Comparison of ENCODE assay signal across 12 mouse cellular contexts in the genomic region with DNA sequence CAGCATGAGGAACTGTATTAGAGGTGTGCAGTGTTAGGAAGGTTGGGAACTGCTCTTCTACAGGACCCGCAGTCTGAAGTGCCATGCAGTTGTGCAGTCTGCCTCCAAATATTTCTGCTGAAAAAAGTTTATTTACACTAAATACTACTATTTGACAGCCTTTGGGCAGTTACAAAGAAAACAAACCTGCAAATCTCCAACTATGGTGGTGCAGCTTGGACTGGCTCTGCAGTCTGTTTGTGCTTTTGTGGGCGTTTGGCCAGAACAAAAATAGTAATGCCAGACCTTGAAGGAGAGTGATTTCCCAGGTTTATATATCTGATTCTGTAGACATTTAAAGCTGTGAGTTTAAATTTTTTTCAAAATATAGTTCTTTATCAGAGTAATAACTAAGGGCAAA. TPM values are rescaled to one million over a fixed set of nuclear protein-coding genes. Genes with fewer than 3 reads are reported as not detected.
DNase-seq lines count a peak whose midpoint lies in the region; ATAC-seq and TF ChIP-seq lines count a peak whose summit lies in the region.
"Had no signal": no experiment of that assay in that cellular context is flagged by ENCODE, and none has a peak within 500 bp of the region (broad histone marks: within the 10 kb centered on the region; RNA-seq: fewer than 3 reads in every experiment).

No protein-coding gene starts in this region.

- DNase-seq in adrenal gland, postnatal 14 days: peak; percentile 48
- DNase-seq in adrenal gland, postnatal 25 days: no peak
- DNase-seq in kidney, adult 2 months: peak; percentile 53
- DNase-seq in kidney, adult 18-20 months: no peak
- DNase-seq in adipocyte (ENCODE audit: low spot score): peak; percentile 28
- no peak for DNase-seq in neural tube, embryonic 10.5 days (ENCODE audit: extremely low spot score, low spot score)
- no peak for DNase-seq in hindbrain, embryonic 10.5 days (ENCODE audit: low spot score)
- DNase-seq: forebrain, postnatal 0 days had no signal

- TF ChIP-seq POLR2A in kidney, adult 2 months (IDR thresholded peaks at IDR 0.05; ENCODE audit: low read depth, low read length): no peak

- no peak overlapping the region for H3K27ac ChIP-seq in kidney, adult 2 months (ENCODE audit: insufficient read depth, low read depth, low read length)
- peak overlapping the region; percentile 79 for H3K27ac ChIP-seq in heart, embryonic 16.5 days (ENCODE audit: low read length)
- no peak overlapping the region for H3K27ac ChIP-seq in hindbrain, embryonic 10.5 days
- H3K27ac ChIP-seq: embryonic facial prominence, embryonic 12.5 days; hindbrain, embryonic 13.5 days had no signal

- H3K9me3 ChIP-seq in heart, embryonic 16.5 days (replicated peaks; ENCODE audit: control insufficient read depth, low read length): no peaks in the 10 kb centered on the region
- no peaks in the 10 kb centered on the region for H3K9me3 ChIP-seq in hindbrain, embryonic 10.5 days
- H3K9me3 ChIP-seq: embryonic facial prominence, embryonic 12.5 days; hindbrain, embryonic 13.5 days had no signal

- no peak for TF ChIP-seq CTCF in kidney, adult 2 months (conservative IDR thresholded peaks at IDR 0.05; ENCODE audit: insufficient read depth, insufficient read length, low read depth, low read length)

- peak overlapping the region; percentile 8 for H3K4me2 ChIP-seq in heart, embryonic 16.5 days (ENCODE audit: low read depth, low read length)
- H3K4me2 ChIP-seq: embryonic facial prominence, embryonic 12.5 days; hindbrain, embryonic 13.5 days had no signal

- no peak overlapping the region for H3K4me3 ChIP-seq in kidney, adult 2 months (ENCODE audit: insufficient read depth, low read depth, low read length)
- no peak overlapping the region for H3K4me3 ChIP-seq in heart, embryonic 16.5 days (ENCODE audit: low read length)
- H3K4me3 ChIP-seq in hindbrain, embryonic 10.5 days: no peak overlapping the region
- H3K4me3 ChIP-seq: embryonic facial prominence, embryonic 12.5 days; hindbrain, embryonic 13.5 days; myocyte had no signal

- no peaks in the 10 kb centered on the region for H3K36me3 ChIP-seq in kidney, adult 2 months (ENCODE audit: control insufficient read depth, insufficient read depth, low read length)
- no peaks in the 10 kb centered on the region for H3K36me3 ChIP-seq in heart, embryonic 16.5 days (ENCODE audit: control insufficient read depth, insufficient read depth)
- H3K36me3 ChIP-seq in hindbrain, embryonic 10.5 days: no peaks in the 10 kb centered on the region
- H3K36me3 ChIP-seq: embryonic facial prominence, embryonic 12.5 days; hindbrain, embryonic 13.5 days had no signal

- peak overlapping the region; percentile 1; the same call in 1 of the 2 replicates for H3K9ac ChIP-seq in heart, embryonic 16.5 days (ENCODE audit: low read length)
- H3K9ac ChIP-seq: embryonic facial prominence, embryonic 12.5 days; forebrain, postnatal 0 days; hindbrain, embryonic 13.5 days had no signal

- peaks cover 39% of the 10 kb centered on the region for H3K4me1 ChIP-seq in kidney, adult 2 months (ENCODE audit: control insufficient read depth, insufficient read depth, low read length)
- H3K4me1 ChIP-seq in heart, embryonic 16.5 days (ENCODE audit: control insufficient read depth, insufficient read depth, low read length): peaks cover 43% of the 10 kb centered on the region
- H3K4me1 ChIP-seq in hindbrain, embryonic 10.5 days (replicated peaks): peaks cover 11% of the 10 kb centered on the region
- H3K4me1 ChIP-seq: embryonic facial prominence, embryonic 12.5 days had no signal

- ATAC-seq in heart, embryonic 16.5 days (replicated peaks; ENCODE audit: extremely low read depth, insufficient read depth, low FRiP score): no peak
- ATAC-seq: forebrain, postnatal 0 days had no signal

- WGBS in kidney, adult 2 months: 40% methylated on average over 2 of the region's 2 CpGs
- 45% methylated on average over 2 of the region's 2 CpGs for WGBS in heart, embryonic 16.5 days
- 84% methylated on average over 2 of the region's 2 CpGs for WGBS in hindbrain, embryonic 10.5 days

- H3K27me3 ChIP-seq in kidney, adult 2 months (replicated peaks; ENCODE audit: control insufficient read depth, insufficient read depth, low read length): no peaks in the 10 kb centered on the region
- no peaks in the 10 kb centered on the region for H3K27me3 ChIP-seq in heart, embryonic 16.5 days (ENCODE audit: control insufficient read depth, insufficient read depth, low read length)
- H3K27me3 ChIP-seq in hindbrain, embryonic 10.5 days (ENCODE audit: insufficient read depth, poor library complexity, severe bottlenecking): no peaks in the 10 kb centered on the region
- H3K27me3 ChIP-seq: embryonic facial prominence, embryonic 12.5 days; hindbrain, embryonic 13.5 days had no signal

RNA-seq across cellular contexts. Expression of gene Cab39, which starts 17.1 kb away (rescaled TPM):
- total RNA-seq in adrenal gland, postnatal 14 days (2021): 115 and 132 TPM in 2 replicates
- total RNA-seq in adrenal gland, postnatal 25 days (2021): 113 and 114 TPM in 2 replicates
- 38.1 and 41.8 TPM in 2 replicates for polyA plus RNA-seq in kidney, adult 2 months (2012; rRNA removed)
- polyA plus RNA-seq in heart, embryonic 16.5 days (2015; fragmentation: Nextera tagmentation; extraction: Ambion mirVana): 23.5 and 24.1 TPM in 2 replicates
- 41.7 and 43.1 TPM in 2 replicates for polyA plus RNA-seq in hindbrain, embryonic 10.5 days (2016; fragmentation: Nextera tagmentation; extraction: Ambion mirVana)

RNA-seq across cellular contexts. Expression of gene A630001G21Rik, which starts 31.9 kb away (rescaled TPM):
- 0.59 and 3.8 TPM in 2 replicates for total RNA-seq in adrenal gland, postnatal 14 days (2021)
- total RNA-seq in adrenal gland, postnatal 25 days (2021): 0.58 and 1.0 TPM in 2 replicates
- 1.2 and 2.5 TPM in 2 replicates for polyA plus RNA-seq in kidney, adult 2 months (2012; rRNA removed)
- polyA plus RNA-seq in heart, embryonic 16.5 days (2015; fragmentation: Nextera tagmentation; extraction: Ambion mirVana): 0.86 and 2.6 TPM in 2 replicates
- 1.3 and 1.4 TPM in 2 replicates for polyA plus RNA-seq in hindbrain, embryonic 10.5 days (2016; fragmentation: Nextera tagmentation; extraction: Ambion mirVana)

Comparison
In these comparisons a context has a peak if more than half of its experiments do, and no peak if none do; other contexts are left out.
1. DNase-seq: peak in adrenal gland, postnatal 14 days (single experiment), kidney, adult 2 months (single experiment) and adipocyte (single experiment); none in adrenal gland, postnatal 25 days (single experiment), kidney, adult 18-20 months (single experiment), neural tube, embryonic 10.5 days (single experiment) and hindbrain, embryonic 10.5 days (single experiment).